Mouse (Mus musculus): Measurements from ENCODE around the gene B020031M17Rik.
"Not testable (repeated sequence)": the region's sequence is repeated elsewhere in the genome, so short reads cannot be mapped to it uniquely, and the experiment has no call there.

- TF ChIP-seq CTCF, EP300 (IDR thresholded peaks at IDR 0.05): not testable (repeated sequence)
Measured at GRCm38 (mm10) chr13:119969163-119969562, 18.6 kb upstream of the B020031M17Rik start.
